Mouse (Mus musculus) midbrain, postnatal 0 days (tissue): ENCODE data around the gene Memo1. TPM values are rescaled to one million over a fixed set of nuclear protein-coding genes. Genes with fewer than 3 reads are reported as not detected.

Source experiments
- ATAC-seq: fragments of 200-750 bp; cut with Nextera tagmentation; 2 replicates; pipeline ENCODE4 v1.8.0; 2017; ENCODE audit warnings: moderate number of reproducible peaks, mild to moderate bottlenecking, moderate TSS enrichment, moderate library complexity; ENCODE audit not compliant: low FRiP score
- DNase-seq: peaks from one replicate; pipeline ENCODE4 v3.0.0-alpha.2; 2015; ENCODE audit warnings: low spot score
- H3K27ac ChIP-seq: fragments of 300-500 bp; sonication (generic); 2 replicates; pipeline ENCODE4 v1.5.1; 2014; ENCODE audit warnings: low read depth, mild to moderate bottlenecking, low read length, mixed read lengths
- H3K27me3 ChIP-seq: fragments of 300-500 bp; sonication (generic); 2 replicates; pipeline ENCODE4 v1.6.1; 2014; ENCODE audit warnings: low read length, control low read depth, mixed read lengths; ENCODE audit not compliant: insufficient read depth
- H3K36me3 ChIP-seq: fragments of 300-500 bp; sonication (generic); 2 replicates; pipeline ENCODE4 v1.6.1; 2014; ENCODE audit warnings: low read length, control low read depth, mixed read lengths; ENCODE audit not compliant: insufficient read depth
- H3K4me1 ChIP-seq: fragments of 300-500 bp; sonication (generic); 2 replicates; pipeline ENCODE4 v1.6.1; 2014; ENCODE audit warnings: mild to moderate bottlenecking, control low read depth, antibody characterized with exemption, low read length, mixed read lengths; ENCODE audit not compliant: insufficient read depth
- H3K4me2 ChIP-seq: fragments of 300-500 bp; sonication (generic); 2 replicates; pipeline ENCODE4 v1.6.1; 2014; ENCODE audit warnings: low read depth, mild to moderate bottlenecking, low read length, mixed read lengths; ENCODE audit not compliant: poor library complexity, severe bottlenecking
- H3K4me3 ChIP-seq: fragments of 300-500 bp; sonication (generic); 2 replicates; pipeline ENCODE4 v1.5.1; 2014; ENCODE audit warnings: low read depth, mild to moderate bottlenecking, low read length, moderate library complexity
- H3K9ac ChIP-seq: fragments of 300-500 bp; sonication (generic); replicated peaks from 2 replicates; pipeline ENCODE4 v1.6.1; 2014; ENCODE audit warnings: mild to moderate bottlenecking, low read length, moderate library complexity, mixed read lengths; ENCODE audit not compliant: poor library complexity, severe bottlenecking
- H3K9me3 ChIP-seq: fragments of 300-500 bp; sonication (generic); 2 replicates; pipeline ENCODE4 v1.6.1; 2016; ENCODE audit warnings: low read length, control low read depth
- CTCF ChIP-seq: IDR thresholded peaks from 2 replicates; pipeline ENCODE4 v1.5.1; 2016; ENCODE audit warnings: antibody characterized with exemption, mild to moderate bottlenecking
- WGBS: fragments of 180-500 bp; shearing (Covaris S2); extraction: QIAGEN DNeasy Blood & Tissue Kit; methylation state at CpG from one replicate; pipeline ENCODE4 v1.1.7; 2014; 5-methylcytosine and 5-hydroxymethylcytosine counted together
- polyA plus RNA-seq: library from polyadenylated mRNA; unstranded; fragments of >200 nt; fragmentation: Nextera tagmentation; extraction: Ambion mirVana; gene quantifications from 2 replicates; pipeline ENCODE4 v1.2.1, GENCODE M21; 2015
- total RNA-seq: library from RNA; depleted of rRNA; stranded (reverse); fragments of >200 nt; gene quantifications from 2 replicates; pipeline ENCODE4 v1.2.3, GENCODE M21; 2014

The Memo1 gene
- total and polyA plus RNA-seq, 2 experiments from 2014 or later, result 37.5 to 45.5 TPM

GRCm38 (mm10) chr17:74290198-74290597 is 5.1 kb downstream of the Memo1 start:
- H3K9me3 ChIP-seq, result no peaks in the 10 kb centered on the region
- TF ChIP-seq CTCF, result no peak
- no peaks in the 10 kb centered on the region for H3K36me3 ChIP-seq
- no peak overlapping the region for H3K4me3 ChIP-seq
- ATAC-seq, result no peak
- H3K4me2 ChIP-seq, result no peak overlapping the region
- DNase-seq, result no peak
- H3K27me3 ChIP-seq, result no peaks in the 10 kb centered on the region
- WGBS, result 90% methylated on average over 3 of the region's 3 CpGs
- H3K9ac ChIP-seq, result no peak overlapping the region
- H3K27ac ChIP-seq, result no peak overlapping the region
- no peaks in the 10 kb centered on the region; the same call in 1 of the 2 replicates for H3K4me1 ChIP-seq

DNA sequence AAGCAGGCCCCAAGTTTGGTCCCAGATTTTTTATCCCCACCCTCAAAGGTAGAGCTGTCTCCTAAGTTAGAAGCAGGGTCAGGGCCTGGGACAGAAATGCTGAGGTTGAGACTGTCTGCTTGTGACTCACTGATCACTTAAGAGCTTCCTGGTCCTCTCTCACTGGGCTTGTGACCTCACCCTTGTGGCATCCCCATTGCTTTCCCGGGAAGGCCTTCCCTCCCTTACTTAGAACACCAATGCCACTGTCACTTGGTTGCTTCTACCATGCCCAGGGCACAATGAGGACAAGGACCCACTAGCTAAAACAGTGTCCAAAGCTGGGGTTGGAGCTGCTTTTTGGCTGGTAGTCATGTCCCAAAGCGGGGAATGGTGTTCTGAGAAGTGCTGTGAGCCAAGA is 6.7 kb downstream of the Memo1 start:
- no peak overlapping the region for H3K9ac ChIP-seq
- H3K4me2 ChIP-seq, result no peak overlapping the region
- no peaks in the 10 kb centered on the region; the same call in 1 of the 2 replicates for H3K4me1 ChIP-seq
- ATAC-seq (no peak), DNase-seq (no peak)
- TF ChIP-seq CTCF, result no peak
- WGBS, result 95% methylated on average over 2 of the region's 2 CpGs
- H3K27ac ChIP-seq, result no peak overlapping the region
- no peaks in the 10 kb centered on the region for H3K9me3 ChIP-seq
- H3K27me3 ChIP-seq, result no peaks in the 10 kb centered on the region
- H3K36me3 ChIP-seq, result no peaks in the 10 kb centered on the region
- no peak overlapping the region for H3K4me3 ChIP-seq

DNA sequence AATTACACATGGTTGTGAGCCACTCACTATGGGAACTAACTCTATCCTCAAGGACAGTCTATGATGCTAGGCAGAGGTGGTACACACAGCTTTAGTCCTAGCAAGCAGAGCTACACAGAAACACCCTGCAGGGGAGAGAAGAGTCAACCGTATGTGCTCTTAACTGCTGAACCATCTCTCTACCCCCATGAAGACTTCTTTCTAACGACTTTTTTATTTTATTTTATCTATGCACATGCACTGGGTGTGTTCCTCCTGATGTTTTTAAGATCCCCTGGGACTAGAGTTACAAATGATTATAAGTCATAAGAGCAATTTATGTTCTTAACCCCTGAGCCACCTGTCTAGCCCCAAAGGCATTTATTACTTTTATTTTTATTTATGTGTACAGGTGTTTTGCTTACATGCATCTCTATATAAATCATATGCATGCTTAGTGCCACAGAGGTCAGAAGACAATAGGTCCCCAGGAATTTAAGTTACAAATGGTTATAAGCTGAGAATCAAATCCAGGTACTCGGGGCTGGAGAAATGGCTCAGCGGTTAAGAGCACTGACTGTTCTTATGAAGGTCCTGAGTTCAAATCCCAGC is 9.1 kb downstream of the Memo1 start:
- Histone ChIP-seq H3K4me3 (no peak overlapping the region), H3K36me3 (no peaks in the 10 kb centered on the region), H3K27me3 (no peaks in the 10 kb centered on the region), H3K9ac (no peak overlapping the region), H3K9me3 (no peaks in the 10 kb centered on the region), H3K4me1 (no peaks in the 10 kb centered on the region), H3K4me2 (no peak overlapping the region), H3K27ac (no peak overlapping the region)
- ATAC-seq (no peak), DNase-seq (no peak)
- 83% methylated on average over 4 of the region's 4 CpGs for WGBS
- TF ChIP-seq CTCF, result no peak

- ATAC-seq (no peak), DNase-seq (no peak)
- 95% methylated on average over 2 of the region's 2 CpGs for WGBS
- no peaks in the 10 kb centered on the region for H3K9me3 ChIP-seq
- H3K4me1 ChIP-seq, result no peaks in the 10 kb centered on the region
- no peak for TF ChIP-seq CTCF
- no peak overlapping the region for H3K9ac ChIP-seq
- H3K27me3 ChIP-seq, result no peaks in the 10 kb centered on the region
- no peak overlapping the region for H3K4me3 ChIP-seq
- no peak overlapping the region for H3K4me2 ChIP-seq
- H3K27ac ChIP-seq, result no peak overlapping the region
- no peaks in the 10 kb centered on the region for H3K36me3 ChIP-seq
Measured at GRCm38 (mm10) chr17:74285730-74286129, 9.6 kb downstream of the Memo1 start.

GRCm38 (mm10) chr17:74284397-74285115 is 10.8 kb downstream of the Memo1 start:
- H3K4me3 ChIP-seq, result no peak overlapping the region
- 80% methylated on average over 2 of the region's 2 CpGs for WGBS

DNA sequence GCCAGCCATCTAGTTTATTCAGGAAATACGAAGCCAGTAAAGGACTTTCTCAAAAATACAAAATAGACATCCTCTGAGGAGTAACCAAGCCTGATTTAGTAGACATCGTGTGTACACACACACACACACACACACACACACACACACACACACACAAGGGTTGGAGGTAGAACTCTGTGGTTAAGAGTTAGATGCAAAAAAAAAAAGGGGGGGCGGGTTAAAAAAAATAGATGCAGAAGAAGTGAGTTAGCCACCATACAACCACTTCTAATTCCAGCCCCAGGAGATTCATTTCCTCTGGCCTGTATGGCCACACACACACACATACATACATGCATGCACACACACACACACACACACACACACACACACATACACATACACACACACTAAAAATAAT is 13.3 kb downstream of the Memo1 start:
- Histone ChIP-seq H3K9me3 (no peaks in the 10 kb centered on the region), H3K4me3 (no peak overlapping the region), H3K9ac (no peak overlapping the region), H3K27me3 (no peaks in the 10 kb centered on the region), H3K27ac (no peak overlapping the region), H3K36me3 (no peaks in the 10 kb centered on the region), H3K4me2 (no peak overlapping the region), H3K4me1 (no peaks in the 10 kb centered on the region)
- no peak for TF ChIP-seq CTCF
- ATAC-seq, result no peak
- DNase-seq, result no peak
- WGBS, result 99% methylated on average over 3 of the region's 3 CpGs

More at GRCm38 (mm10) chr17:74284397-74285115, 10.8 kb downstream of the Memo1 start:
- Histone ChIP-seq H3K27me3 (no peaks in the 10 kb centered on the region), H3K36me3 (no peaks in the 10 kb centered on the region), H3K9ac (no peak overlapping the region), H3K27ac (no peak overlapping the region), H3K4me2 (no peak overlapping the region), H3K9me3 (no peaks in the 10 kb centered on the region), H3K4me1 (no peaks in the 10 kb centered on the region)
- no peak for DNase-seq
- TF ChIP-seq CTCF, result no peak
- ATAC-seq, result no peak
